Mouse (Mus musculus) WW6 (cell line): Measurements from ENCODE around the gene Ctcf.
"Not testable (repeated sequence)": the region's sequence is repeated elsewhere in the genome, so short reads cannot be mapped to it uniquely, and the experiment has no call there.

ENCODE experiments used
- DNase-seq: peaks from one replicate; pipeline ENCODE4 v3.0.0-alpha.2; 2013; ENCODE audit warnings: low read depth, low spot score

Gene Ctcf

DNA sequence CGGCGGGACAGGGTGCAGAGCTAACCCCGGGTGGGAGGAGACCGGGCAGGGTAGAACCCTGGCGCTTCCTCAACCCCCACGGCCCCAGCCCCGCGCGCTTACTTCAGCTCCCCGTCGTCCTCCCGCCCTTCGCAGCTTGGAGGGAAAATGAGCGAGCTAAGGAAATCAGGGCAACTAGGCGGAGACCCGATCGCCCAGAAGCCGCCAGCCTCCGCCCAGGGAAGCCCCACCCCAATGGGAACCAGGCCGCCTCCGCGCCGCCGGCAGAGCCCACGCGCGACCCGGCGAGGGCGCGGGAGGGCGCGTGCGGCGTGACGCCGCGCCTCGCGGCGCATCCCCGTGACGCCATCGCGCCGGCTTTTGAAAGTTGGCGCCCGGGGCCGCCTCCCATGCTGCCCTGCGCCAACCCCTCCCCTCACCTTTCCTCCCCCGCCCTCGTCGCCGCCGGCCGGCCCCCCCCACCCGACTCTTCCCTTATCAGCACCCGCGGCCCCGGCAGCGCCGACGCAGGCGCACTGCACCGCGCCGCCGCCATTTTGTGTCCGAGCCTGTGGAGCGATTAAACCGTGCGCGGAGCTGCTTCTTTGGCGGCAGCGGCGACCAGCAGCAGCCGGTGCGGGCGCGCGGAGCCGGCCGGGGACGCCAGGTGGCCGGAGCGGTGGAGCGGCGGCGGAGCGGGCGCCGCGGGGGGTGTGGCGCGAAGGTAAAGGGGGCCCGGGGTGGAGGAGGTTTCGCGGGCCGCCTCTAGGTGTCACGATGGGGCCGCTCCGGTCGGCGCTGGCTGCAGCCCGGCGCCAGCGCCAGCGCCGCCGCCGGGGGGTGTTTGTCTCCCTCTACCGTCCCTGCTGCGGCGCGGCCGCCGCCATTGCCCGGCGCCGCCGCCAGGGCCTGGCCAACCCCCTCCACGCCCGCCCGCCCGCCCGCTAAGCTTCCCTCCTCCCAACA lies at the start of gene Ctcf:
Gene Ctcf, plus strand, starts transcription at position 551 of the 945 bp plus-strand sequence.
- DNase-seq = peak; percentile 93

DNA sequence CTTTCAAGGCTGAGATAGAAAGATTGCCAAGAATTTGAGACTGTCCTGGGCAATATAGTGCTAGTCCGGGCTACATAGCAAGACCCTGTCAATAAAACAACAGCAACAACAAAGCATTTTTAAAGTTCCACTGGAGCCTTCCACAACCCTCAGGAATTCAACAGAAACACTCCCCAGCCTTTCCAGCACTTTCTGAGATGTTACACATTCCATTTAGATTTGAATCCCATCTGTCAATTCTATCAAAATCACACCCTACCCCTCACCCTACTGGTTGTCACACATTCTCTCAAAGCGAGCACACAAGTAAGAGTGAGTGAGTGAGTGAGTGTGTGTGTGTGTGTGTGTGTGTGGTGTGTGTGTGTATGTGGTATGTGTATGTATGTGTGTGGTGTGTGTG lies 43.9 kb upstream of the Ctcf start:
- DNase-seq = no peak

DNA sequence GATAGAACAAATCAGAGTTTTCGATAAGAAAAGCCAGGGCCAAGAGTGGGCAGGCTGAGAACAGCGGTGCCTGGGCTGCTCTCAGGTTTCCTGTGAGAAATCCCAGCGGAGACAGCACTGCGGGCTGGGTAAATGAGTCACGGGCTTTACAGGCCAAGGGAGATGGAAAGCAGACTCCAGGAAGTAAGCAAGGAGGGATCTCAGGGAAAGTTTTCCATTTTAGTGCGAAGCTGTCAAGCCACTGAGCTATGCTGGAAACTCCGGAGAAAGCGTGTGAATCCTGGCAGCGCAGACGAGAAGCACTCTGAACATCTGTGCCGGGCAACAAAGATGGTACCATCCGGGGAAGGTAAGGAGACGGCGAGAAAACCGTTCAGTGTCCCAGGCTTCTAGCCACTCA lies 42.5 kb upstream of the Ctcf start:
- no peak for DNase-seq

DNA sequence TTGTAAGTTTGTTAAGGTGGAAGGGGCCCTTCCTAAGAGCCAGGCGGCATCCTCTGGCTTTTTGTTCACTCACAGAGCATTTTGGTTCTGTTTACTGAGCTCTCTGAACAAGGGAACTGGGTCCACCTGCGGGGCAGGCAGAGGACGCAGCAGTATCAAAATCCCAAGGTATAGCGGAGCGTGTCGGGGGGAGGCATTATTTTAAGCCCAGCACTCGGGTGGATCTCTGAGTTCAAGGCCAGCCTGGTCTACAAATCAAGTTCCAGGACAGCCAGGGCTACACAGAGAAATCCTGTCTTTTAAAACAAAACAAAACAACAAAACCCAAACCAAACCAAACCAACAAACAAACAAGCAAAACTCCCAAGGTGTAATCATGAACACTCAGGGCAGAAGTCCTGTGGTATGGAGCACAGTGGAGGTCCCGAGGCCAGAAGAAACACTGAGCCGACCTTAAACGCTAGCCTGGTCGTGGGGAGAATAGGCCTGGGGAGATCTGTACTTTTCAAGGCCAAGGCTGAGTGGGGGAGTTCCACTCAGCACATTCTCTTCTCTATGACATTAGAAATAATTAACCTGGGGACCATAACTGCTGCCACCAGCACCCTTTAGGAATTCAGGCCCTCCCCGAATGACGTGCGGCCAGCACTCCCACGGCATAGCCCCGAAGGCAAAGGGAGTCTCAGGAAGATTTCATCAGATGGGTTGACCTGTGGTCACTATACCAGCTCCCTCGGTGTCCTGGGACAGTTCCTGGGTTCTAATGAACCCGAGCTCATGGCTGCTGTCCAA lies 41.7 kb upstream of the Ctcf start:
- no peak for DNase-seq

DNA sequence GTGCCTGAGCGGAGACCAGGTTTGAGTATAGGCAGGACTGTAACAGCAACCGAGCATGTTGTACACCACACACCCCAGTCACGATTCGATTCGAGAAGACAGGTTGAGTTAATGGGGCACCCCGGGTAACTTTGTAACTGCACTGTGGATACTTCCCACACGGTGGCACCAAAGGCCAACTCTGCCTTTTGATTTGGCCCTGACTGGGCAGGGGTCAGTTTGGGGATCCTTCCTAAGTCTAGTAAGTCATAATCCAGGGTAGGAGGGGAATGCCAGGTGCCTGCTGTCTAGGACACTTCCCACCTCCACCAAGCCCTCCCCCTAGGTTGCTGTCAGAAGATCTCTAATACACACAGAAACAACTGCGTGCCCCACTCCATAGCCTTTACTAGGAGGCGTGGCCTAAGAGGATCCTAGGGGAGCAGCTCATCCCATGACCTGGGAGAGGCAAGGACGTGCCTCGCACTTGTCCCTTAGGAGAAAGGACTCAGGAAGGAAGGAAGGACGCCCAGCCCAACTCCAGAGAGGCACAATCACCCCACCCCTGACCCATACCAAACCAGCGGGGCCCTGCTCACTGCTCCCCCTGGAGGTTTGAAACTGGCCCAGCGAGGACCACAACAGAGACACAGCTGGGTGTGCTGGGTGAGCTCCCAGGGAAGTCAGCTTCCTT lies 39.9 kb upstream of the Ctcf start:
- peak; percentile 68 for DNase-seq

DNA sequence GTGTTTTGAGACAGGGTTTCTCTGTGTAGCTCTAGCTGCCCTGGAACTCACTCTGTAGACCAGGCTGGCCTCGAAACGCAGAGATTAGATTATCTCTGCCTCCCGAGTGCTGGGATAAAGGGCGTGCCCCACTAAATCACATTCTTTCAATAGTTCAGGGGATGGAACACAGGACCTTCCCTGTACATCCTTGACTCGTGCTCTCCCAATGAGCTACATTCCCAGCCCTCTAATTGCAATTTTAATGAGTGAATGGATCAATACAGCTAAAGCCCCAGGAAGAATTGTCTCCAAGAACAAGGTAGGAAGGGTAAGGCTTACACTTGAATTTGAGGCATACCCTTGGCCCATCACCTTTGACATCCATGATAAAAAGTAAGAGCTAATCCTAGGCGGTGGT lies 37.6 kb upstream of the Ctcf start:
- no peak for DNase-seq

DNA sequence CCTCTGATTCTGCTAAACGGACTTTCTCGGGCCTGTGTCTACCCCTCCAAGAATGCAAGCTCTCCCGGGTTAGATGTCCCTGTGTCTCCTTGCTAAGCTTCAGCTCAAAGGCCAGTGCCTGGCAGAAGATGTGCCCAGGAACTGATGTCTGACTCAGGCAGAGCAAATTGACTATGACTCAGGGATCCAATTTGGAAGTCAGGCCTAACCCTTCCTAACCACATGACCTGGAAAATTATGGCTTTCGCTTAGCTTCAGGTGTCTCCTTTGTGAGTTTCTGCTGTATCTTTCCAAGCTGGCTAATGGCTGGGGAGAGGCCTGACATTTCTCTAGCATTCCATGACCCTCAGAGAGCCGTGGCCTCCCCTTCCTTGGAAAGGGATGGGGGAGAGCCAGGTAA lies 35.1 kb upstream of the Ctcf start:
- no peak for DNase-seq

DNA sequence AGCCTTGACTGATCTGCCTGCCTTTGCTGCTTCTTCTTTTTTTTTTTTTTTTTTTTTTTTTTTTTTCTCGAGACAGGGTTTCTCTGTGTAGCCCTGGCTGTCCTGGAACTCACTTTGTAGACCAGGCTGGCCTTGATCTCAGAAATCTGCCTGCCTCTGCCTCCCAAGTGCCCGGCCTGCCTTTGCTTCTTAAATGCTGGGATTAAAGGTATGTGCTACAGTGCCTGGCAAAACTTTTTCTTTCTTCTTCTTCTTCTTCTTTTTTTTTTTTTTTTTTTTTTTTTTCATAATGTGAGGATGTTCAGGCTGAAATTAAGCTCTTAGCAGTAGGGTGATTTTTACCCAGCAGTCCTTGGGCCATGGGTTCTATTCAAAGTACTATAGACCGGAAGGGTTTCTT lies 33.8 kb upstream of the Ctcf start:
- not testable (repeated sequence) for DNase-seq

DNA sequence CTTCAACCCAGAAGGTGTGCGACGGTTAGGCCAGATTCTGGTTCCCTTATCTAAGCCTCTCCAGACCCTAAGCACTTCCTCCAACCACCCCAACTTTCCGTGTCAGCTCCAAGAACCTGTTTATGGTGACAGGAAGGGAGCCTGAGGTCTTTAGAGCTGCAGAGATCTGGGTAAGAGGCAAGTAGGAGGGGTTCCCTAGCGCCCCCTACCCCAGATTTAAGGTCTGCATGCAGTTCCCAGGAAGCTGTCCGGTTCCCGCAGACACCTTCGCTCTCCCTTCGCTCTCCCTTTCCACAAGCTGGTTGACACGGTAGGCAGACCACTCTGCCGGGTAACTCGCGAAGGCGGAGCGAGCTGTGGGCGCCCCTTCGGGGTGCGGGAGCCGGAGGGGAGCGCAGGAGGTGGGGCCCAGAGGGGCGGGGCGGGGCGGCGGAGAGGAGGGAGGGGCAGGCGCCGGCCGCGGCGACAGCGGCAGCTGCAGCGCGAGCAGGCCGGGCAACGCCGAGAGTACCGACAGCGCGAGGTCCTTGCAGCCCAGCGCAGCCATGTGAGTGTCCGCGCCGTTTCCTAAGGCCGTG lies 31.5 kb upstream of the Ctcf start, which contains the start of gene Ripor1:
Gene Ripor1, plus strand, starts transcription at position 452 of the 578 bp plus-strand sequence.
- DNase-seq = peak; percentile 76

DNA sequence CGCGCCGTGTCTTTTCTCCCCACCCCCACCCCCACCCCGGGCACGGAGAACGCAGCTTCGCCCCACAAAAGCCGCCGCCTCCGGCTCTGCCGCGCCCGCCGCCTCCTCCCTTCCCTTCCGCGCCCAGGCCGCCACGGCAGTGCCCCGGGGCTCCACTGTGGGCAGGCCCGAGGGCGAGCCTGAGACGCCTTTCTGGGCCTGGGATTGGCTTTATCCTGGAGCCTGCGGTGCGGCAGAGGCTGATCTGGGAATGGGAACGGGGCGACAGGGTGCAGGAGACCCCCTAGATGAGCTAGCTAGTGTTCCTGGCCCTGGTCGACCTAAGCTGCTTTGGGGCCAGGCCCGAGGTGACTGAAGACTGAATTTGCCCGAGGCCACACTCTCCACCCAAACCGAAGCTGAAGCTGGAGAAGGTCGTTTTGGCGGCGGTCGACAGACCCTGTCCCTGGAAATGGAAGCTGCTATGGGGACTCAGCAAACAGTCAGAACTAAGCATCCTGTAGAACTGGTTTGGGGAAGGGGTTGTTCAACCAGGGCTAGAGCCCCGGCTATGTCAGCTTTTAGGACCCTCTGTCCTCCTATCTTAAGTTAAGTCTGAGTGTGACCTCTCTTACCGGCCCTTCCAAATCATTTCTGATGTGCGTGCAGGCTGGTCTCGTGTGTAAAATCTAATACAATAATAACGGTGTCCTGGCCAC lies 30.7 kb upstream of the Ctcf start:
- DNase-seq = no peak

DNA sequence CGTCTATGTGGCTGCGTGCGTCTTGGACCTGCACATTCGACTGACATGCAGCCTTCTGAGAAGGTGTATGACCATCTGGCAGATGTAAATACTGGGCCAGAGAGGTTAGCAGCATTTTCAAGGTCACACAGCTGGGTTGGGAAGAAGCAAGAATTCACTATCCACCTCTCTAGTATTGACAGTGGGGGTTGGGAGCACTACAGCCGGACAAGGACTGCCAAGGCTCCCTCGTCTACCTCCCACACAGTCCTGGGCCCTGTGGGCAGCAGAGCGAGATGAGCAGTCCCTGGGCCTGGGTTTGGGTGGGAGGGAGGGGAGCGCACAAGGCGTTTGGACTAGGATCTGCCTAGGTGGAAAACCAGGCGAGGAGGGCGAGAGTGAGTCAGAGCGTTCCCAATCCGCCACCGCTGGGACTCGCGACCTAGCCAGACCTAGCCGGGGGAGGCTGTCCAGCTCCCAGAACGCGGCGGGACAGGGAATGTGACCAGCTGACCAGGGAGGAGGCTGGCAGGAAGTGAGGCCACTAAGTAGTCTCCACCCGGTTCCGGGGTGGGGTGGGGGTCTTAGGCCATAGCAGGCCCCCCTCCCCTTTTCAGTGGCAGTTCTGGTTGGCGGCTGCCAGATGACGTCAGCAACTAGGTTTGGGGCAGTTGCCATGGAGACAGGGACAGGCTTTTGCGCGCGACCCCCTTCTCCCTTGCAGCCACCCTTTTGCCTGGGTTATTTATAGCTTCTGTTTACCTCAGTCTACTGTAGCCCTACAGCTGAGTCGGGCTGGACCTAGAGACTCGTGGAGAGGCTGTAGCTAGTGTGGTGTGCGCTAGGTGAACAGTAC lies 30.0 kb upstream of the Ctcf start:
- DNase-seq = no peak

DNA sequence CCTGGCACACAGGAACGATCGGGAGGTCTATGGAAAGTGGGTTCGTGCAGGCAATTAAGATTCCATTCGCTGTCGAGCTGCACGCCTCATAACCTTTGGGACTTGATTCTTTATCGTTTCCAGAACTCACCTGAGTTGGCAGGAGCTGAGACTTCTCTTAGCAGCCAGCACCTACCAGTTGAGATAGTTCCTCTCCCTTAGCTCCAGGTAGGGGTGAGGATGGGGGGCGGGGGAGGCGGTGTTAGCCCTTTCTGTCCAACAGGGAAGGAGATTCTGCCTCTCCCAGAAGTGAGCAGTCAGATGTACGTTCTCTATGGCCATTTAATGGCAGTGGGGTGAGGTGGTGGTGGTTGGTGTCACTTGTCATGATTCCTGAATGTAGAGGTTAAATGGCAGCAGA lies 29.3 kb upstream of the Ctcf start:
- no peak for DNase-seq

DNA sequence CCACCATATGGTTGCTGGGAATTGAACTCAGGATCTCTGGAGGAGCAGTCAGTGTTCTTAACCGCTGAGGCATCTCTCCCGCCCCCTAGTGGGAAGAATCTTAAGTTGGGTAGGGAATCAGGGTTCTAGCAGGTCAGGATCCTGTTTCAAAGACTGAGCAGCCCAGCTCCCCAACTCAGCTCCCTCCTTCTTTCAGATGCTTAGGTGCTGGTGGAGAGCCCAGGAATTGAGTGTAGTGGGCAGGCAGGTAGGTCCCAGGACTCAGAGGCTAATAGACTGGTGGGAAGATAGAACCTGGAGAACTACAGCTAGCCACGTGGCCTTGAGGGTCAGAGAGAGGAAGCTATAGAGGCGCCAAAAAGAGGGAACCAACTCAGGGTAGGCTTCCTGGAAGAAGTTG lies 28.7 kb upstream of the Ctcf start:
- DNase-seq = no peak

DNA sequence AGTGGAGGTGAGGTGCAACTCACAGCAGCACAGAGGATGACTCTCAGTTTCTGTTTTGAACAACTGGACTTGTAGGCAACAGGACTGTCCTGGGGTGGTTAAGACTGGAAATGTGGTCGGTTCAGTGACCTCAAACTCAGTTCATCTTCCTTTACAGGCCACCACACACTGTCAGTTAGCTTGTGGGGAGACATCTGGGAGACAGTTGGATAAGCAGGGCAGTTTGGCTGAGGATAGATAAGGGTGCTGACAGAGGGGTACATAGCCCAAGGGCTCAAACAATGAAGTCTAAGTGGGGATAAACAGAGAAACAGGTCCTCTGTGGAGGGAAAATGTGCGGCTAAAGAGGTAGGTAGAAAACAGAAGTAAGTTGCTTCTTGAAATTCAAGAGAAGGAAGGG lies 27.0 kb upstream of the Ctcf start:
- DNase-seq = no peak

DNA sequence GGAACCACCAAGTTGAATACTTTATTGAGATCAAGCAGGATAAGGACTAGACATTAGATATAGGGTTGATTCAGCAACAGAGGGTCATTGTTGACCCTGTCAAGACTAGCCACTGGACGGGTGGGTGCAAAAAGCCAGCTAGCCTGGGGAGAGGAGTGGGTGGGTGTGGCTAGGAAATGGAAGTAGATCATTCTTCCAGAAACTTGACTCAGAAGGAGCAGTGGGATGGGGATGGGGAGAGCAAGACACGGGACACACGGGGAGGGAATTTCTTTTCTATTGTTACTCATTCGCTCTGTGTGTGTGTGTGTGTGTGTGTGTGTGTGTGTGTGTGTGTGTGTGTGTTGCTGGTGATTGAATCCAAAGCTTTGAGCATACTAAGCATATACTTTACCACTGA lies 26.6 kb upstream of the Ctcf start:
- DNase-seq = no peak

DNA sequence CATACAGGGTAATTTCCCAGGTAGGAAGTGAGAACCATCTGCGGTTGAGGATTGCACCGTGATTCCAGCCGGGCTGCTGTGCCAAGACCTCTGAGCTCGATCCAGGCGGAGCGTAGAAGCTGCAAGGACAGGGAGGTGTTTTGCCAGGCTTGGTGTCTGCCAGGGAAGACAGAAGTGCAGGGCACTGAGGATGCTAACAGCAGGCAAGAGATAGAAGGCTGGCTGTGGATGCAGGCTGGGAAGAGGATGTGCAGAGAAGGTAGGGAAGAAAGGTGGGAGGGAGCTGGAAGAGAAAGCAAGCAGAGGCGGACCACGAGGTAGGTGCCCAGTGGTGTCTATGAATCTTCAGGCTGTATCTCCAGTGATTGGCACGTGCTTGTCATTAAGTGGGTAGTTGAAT lies 24.5 kb upstream of the Ctcf start:
- no peak for DNase-seq

DNA sequence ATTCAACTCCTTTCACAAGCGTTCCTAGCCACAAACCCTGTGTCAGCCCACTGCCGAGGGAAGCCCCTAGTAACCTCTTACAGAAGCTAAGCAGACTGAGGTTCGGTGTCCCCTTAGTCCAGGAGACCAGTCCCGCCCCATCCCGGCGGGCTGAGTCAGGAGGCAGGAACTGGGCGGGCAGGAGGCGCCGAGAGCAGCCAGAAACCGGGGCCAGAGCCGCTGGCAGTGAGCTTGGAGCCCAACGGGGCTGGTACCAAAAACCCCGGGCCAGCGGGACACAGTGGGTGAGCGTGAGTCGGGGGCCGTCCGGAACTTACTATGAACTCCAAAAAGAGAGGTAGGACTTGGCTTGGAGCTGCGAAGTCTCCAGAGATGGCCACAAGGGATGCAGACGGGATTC lies 23.3 kb upstream of the Ctcf start:
- DNase-seq = no peak

DNA sequence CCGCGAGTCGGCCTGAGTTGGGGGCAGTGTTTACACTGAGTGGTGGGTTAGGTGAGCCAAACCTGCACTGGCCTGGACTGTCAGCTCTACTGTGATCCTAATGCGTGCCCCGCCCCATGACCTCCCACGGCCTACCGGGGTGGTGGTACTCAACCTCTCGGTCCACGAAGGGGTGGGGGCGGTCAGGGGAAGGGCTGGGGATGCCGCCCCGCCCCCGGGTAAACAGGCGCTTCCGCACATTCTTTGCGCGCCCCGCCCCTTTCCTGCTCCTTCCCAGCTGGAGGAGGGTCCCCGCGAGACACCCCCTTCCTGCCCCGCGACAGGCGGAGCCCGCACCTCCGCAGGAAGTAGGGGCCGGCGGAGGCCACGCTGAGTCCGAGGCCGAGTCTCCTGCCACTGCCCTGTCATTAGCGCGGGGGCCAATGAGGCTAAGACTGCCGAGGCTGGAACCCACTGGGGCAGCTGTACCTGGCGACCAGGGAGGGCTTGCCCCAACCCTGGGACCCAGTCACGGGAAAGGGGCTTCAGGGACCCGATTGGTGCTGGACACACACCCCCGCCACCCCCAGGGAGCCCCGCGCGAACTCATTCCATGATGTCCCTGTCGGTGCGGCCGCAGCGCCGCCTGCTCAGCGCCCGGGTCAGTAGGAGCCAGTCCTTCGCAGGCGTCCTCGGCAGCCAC lies 22.4 kb upstream of the Ctcf start:
- DNase-seq = no peak

DNA sequence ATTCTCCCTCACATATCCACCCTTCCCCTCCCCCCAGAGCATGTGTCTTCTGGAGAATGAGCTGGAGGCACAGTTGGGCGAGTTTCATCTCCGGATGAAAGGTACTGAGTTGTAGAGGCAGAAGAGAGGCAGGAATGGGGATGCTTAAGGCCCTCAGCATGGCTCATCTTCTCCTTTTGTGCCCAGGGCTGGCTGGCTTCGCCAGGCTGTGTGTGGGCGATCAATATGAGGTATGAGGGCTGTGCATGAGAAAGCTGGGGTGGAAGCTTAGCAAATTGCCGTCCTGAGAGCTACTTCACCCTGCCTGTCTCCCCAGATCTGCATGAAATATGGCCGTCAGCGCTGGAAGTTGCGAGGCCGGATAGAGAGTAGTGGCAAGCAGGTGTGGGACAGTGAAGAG lies 20.4 kb upstream of the Ctcf start:
- DNase-seq = no peak
